Mouse (Mus musculus): ENCODE measurements around the gene Tcf25. TPM values are rescaled to one million over a fixed set of nuclear protein-coding genes. Genes with fewer than 3 reads are reported as not detected.
A peak's percentile ranks its signal among the peaks of the same experiment; 100 is the strongest.
"Not testable (repeated sequence)": the region's sequence is repeated elsewhere in the genome, so short reads cannot be mapped to it uniquely, and the experiment has no call there.

The Tcf25 gene
- polyA plus RNA-seq, 1 experiment, result 244 TPM

- Histone ChIP-seq H3K27ac (replicated peaks; ENCODE audit: low read depth, low read length) (no peak overlapping the region), H3K4me1 (ENCODE audit: control insufficient read depth, insufficient read depth, insufficient read length, low read length) (no peaks in the 10 kb centered on the region), H3K4me3 (ENCODE audit: insufficient read depth, low read depth, low read length) (no peak overlapping the region)
These were observed 54.2 kb downstream of the Tcf25 start for GRCm38 (mm10) chr8:123427639-123428275.

- Histone ChIP-seq H3K27ac (replicated peaks; ENCODE audit: low read depth, low read length) (no peak overlapping the region), H3K4me1 (ENCODE audit: control insufficient read depth, insufficient read depth, insufficient read length, low read length) (no peaks in the 10 kb centered on the region), H3K4me3 (ENCODE audit: insufficient read depth, low read depth, low read length) (no peak overlapping the region)
These were observed 54.9 kb downstream of the Tcf25 start for GRCm38 (mm10) chr8:123428343-123428893.

- H3K4me3 ChIP-seq (ENCODE audit: insufficient read depth, low read depth, low read length), result no peak overlapping the region
- H3K27ac ChIP-seq (replicated peaks; ENCODE audit: low read depth, low read length), result no peak overlapping the region
- H3K4me1 ChIP-seq (ENCODE audit: control insufficient read depth, insufficient read depth, insufficient read length, low read length), result no peaks in the 10 kb centered on the region
These were observed 55.6 kb downstream of the Tcf25 start for GRCm38 (mm10) chr8:123428939-123429721.

GRCm38 (mm10) chr8:123429722-123430013 is 56.1 kb downstream of the Tcf25 start:
- not testable (repeated sequence) for H3K4me3 ChIP-seq (ENCODE audit: insufficient read depth, low read depth, low read length); H3K4me1 ChIP-seq (ENCODE audit: control insufficient read depth, insufficient read depth, insufficient read length, low read length); H3K27ac ChIP-seq (replicated peaks; ENCODE audit: low read depth, low read length)

- not testable (repeated sequence) for H3K27ac ChIP-seq (replicated peaks; ENCODE audit: low read depth, low read length); H3K4me1 ChIP-seq (ENCODE audit: control insufficient read depth, insufficient read depth, insufficient read length, low read length); H3K4me3 ChIP-seq (ENCODE audit: insufficient read depth, low read depth, low read length)
These were observed 57.4 kb downstream of the Tcf25 start for GRCm38 (mm10) chr8:123430936-123431335.

- H3K4me3 ChIP-seq (ENCODE audit: insufficient read depth, low read depth, low read length), result no peak overlapping the region
- no peak overlapping the region for H3K27ac ChIP-seq (replicated peaks; ENCODE audit: low read depth, low read length)
- no peaks in the 10 kb centered on the region for H3K4me1 ChIP-seq (ENCODE audit: control insufficient read depth, insufficient read depth, insufficient read length, low read length)
These were observed 58.2 kb downstream of the Tcf25 start for GRCm38 (mm10) chr8:123431616-123432365.

GRCm38 (mm10) chr8:123432381-123432780 is 58.8 kb downstream of the Tcf25 start:
- no peak overlapping the region for H3K27ac ChIP-seq (replicated peaks; ENCODE audit: low read depth, low read length)
- no peak overlapping the region for H3K4me3 ChIP-seq (ENCODE audit: insufficient read depth, low read depth, low read length)
- no peaks in the 10 kb centered on the region for H3K4me1 ChIP-seq (ENCODE audit: control insufficient read depth, insufficient read depth, insufficient read length, low read length)

GRCm38 (mm10) chr8:123433241-123433974 is 59.9 kb downstream of the Tcf25 start:
- H3K4me3 ChIP-seq (ENCODE audit: insufficient read depth, low read depth, low read length); H3K4me1 ChIP-seq (ENCODE audit: control insufficient read depth, insufficient read depth, insufficient read length, low read length); H3K27ac ChIP-seq (replicated peaks; ENCODE audit: low read depth, low read length): not testable (repeated sequence)

- H3K4me3 ChIP-seq (ENCODE audit: insufficient read depth, low read depth, low read length), result no peak overlapping the region
- no peak overlapping the region for H3K27ac ChIP-seq (replicated peaks; ENCODE audit: low read depth, low read length)
- H3K4me1 ChIP-seq (ENCODE audit: control insufficient read depth, insufficient read depth, insufficient read length, low read length), result peaks cover 5% of the 10 kb centered on the region; the same call in 1 of the 2 replicates
These were observed 68.2 kb downstream of the Tcf25 start for GRCm38 (mm10) chr8:123441788-123442187.

GRCm38 (mm10) chr8:123442351-123442750 is 68.8 kb downstream of the Tcf25 start:
- H3K4me1 ChIP-seq (ENCODE audit: control insufficient read depth, insufficient read depth, insufficient read length, low read length), result peaks cover 5% of the 10 kb centered on the region; the same call in 1 of the 2 replicates
- H3K27ac ChIP-seq (replicated peaks; ENCODE audit: low read depth, low read length), result no peak overlapping the region
- H3K4me3 ChIP-seq (ENCODE audit: insufficient read depth, low read depth, low read length), result no peak overlapping the region

GRCm38 (mm10) chr8:123442871-123443575 is 69.5 kb downstream of the Tcf25 start:
- Histone ChIP-seq H3K27ac (replicated peaks; ENCODE audit: low read depth, low read length) (peak overlapping the region; percentile 74), H3K4me1 (ENCODE audit: control insufficient read depth, insufficient read depth, insufficient read length, low read length) (peaks cover 5% of the 10 kb centered on the region; the same call in 1 of the 2 replicates), H3K4me3 (ENCODE audit: insufficient read depth, low read depth, low read length) (peak overlapping the region; percentile 90)

GRCm38 (mm10) chr8:123443576-123443921 is 70.0 kb downstream of the Tcf25 start:
- H3K27ac ChIP-seq (replicated peaks; ENCODE audit: low read depth, low read length), result no peak overlapping the region
- peaks cover 5% of the 10 kb centered on the region; the same call in 1 of the 2 replicates for H3K4me1 ChIP-seq (ENCODE audit: control insufficient read depth, insufficient read depth, insufficient read length, low read length)
- peak overlapping the region; percentile 90 for H3K4me3 ChIP-seq (ENCODE audit: insufficient read depth, low read depth, low read length)

- Histone ChIP-seq H3K4me1 (ENCODE audit: control insufficient read depth, insufficient read depth, insufficient read length, low read length) (peaks cover 5% of the 10 kb centered on the region; the same call in 1 of the 2 replicates), H3K4me3 (ENCODE audit: insufficient read depth, low read depth, low read length) (no peak overlapping the region; the same call in 1 of the 2 replicates), H3K27ac (replicated peaks; ENCODE audit: low read depth, low read length) (no peak overlapping the region)
These were observed 70.6 kb downstream of the Tcf25 start for GRCm38 (mm10) chr8:123444131-123444530.

- H3K4me1 ChIP-seq (ENCODE audit: control insufficient read depth, insufficient read depth, insufficient read length, low read length), result peaks cover 5% of the 10 kb centered on the region; the same call in 1 of the 2 replicates
- no peak overlapping the region for H3K27ac ChIP-seq (replicated peaks; ENCODE audit: low read depth, low read length)
- no peak overlapping the region for H3K4me3 ChIP-seq (ENCODE audit: insufficient read depth, low read depth, low read length)
These were observed 72.4 kb downstream of the Tcf25 start for GRCm38 (mm10) chr8:123445981-123446380.
